Mouse (Mus musculus): ENCODE data around the gene Serpinb6a. TPM values are rescaled to one million over a fixed set of nuclear protein-coding genes. Genes with fewer than 3 reads are reported as not detected.

The Serpinb6a gene
- polyA plus RNA-seq, 1 experiment from 2014 or later: 73.6 TPM

Other genes starting within 250 kb of the Serpinb6a start
- not detected in 2 replicates for gene Serpinb6e, start 159.4 kb downstream of the Serpinb6a start, polyA plus RNA-seq (2014; fragmentation: Nextera tagmentation; extraction: Ambion mirVana)
- not detected in 2 replicates for gene Serpinb6c, start 97.1 kb downstream of the Serpinb6a start, polyA plus RNA-seq (2014; fragmentation: Nextera tagmentation; extraction: Ambion mirVana)
- gene Nqo2, start 38.1 kb downstream of the Serpinb6a start, polyA plus RNA-seq (2014; fragmentation: Nextera tagmentation; extraction: Ambion mirVana): 30.0 and 32.7 TPM in 2 replicates
- 8.7 TPM in 2 replicates for gene Ripk1, start 431 bp downstream of the Serpinb6a start, polyA plus RNA-seq (2014; fragmentation: Nextera tagmentation; extraction: Ambion mirVana)
- 45.2 and 50.1 TPM in 2 replicates for gene Bphl, start 34.8 kb upstream of the Serpinb6a start, polyA plus RNA-seq (2014; fragmentation: Nextera tagmentation; extraction: Ambion mirVana)
- 124 and 131 TPM in 2 replicates for gene Tubb2a, start 75.2 kb upstream of the Serpinb6a start, polyA plus RNA-seq (2014; fragmentation: Nextera tagmentation; extraction: Ambion mirVana)
- gene Tubb2b, start 127.7 kb upstream of the Serpinb6a start, polyA plus RNA-seq (2014; fragmentation: Nextera tagmentation; extraction: Ambion mirVana): 26.7 and 35.0 TPM in 2 replicates
- 81.2 and 81.7 TPM in 2 replicates for gene Psmg4, start 160.2 kb upstream of the Serpinb6a start, polyA plus RNA-seq (2014; fragmentation: Nextera tagmentation; extraction: Ambion mirVana)

Data from heart, embryonic 14.5 days (tissue).